Mouse (Mus musculus) megakaryocyte, embryonic 14.5 days (primary cell): ENCODE measurements around the gene Rp9.

Experiments used
- FLI1 ChIP-seq: IDR thresholded peaks from 2 replicates; pipeline ENCODE4 v1.6.1; 2012; ENCODE audit warnings: low read length, inconsistent platforms, mixed read lengths
- GATA1 ChIP-seq: IDR thresholded peaks from 3 replicates; pipeline ENCODE4 v1.6.1; 2012; ENCODE audit warnings: mixed read lengths, low read length, inconsistent platforms, borderline replicate concordance

DNA sequence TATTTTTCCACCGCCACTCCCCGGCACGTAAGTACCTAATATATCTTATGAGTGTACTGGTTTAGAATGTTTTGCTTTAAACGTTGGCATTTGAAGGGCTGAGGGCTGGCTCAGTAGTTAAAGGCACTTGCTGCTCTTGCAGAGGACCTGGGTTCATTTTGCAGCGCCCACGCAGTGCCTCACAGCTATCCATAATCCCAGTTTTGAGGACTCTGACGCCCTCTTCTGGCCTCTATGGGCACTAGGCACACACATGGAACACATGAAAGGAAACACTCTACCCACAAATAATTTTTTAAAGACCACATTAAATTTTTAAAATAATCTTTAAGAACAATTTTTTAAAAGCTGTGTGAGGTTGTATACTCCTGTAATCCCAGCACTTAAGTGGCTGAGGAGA, 60.0 kb downstream of the Rp9 start:
- TF ChIP-seq GATA1 (no peak), FLI1 (no peak)
